Mouse (Mus musculus): ENCODE data around the gene Six6. TPM values are rescaled to one million over a fixed set of nuclear protein-coding genes. Genes with fewer than 3 reads are reported as not detected.

Gene Six6
- total and polyA plus RNA-seq, 3 experiments = 0.16 TPM; not detected in 2

DNA sequence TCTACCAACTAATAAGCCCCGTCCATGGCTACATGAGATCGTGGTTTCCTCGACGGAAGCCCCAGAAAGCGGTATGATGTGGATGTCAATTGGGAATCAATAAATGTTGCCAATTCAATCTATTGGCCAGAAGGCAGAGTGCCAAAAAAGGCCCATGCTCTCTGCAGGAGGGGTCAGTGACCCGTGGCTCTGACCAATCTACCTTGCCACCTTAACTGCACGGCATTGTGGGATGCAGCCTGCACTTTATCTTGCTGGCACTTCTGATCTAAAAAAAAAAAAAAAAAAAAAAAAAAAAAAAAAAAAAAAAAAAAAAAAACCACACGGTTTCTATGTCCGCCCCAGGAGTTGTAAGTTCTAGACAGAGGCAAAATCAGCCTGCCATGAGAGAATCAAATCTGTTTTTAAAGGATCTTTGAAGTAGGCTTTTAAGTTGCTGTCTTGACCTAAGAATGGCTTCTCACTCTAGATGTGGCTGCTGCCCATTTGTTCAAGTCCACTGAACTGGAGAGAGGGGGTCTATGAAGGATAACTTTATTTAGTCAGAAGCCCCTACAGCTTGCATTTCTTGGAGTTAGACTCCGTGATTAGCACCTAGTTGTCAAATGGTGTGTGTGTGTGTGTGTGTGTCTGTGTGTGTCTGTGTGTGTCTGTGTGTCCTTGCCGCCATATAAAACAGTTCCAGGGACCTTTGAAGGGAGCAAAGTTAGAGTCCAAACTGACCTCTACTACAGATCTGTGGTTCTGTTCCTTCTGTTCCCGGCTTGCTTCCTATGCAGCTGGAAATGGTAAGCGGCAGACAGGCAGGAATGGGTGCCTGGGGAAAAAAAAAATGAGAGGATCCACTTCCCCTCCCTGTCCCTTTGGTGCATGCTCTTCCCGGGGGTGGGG, 847 bp upstream of the Six6 start:
- Histone ChIP-seq H3K9me3 (replicated peaks) (no peaks in the 10 kb centered on the region), H3K27me3 (ENCODE audit: insufficient read depth, low read length) (peaks cover 16% of the 10 kb centered on the region), H3K4me1 (ENCODE audit: insufficient read depth, low read depth, low read length) (no peaks in the 10 kb centered on the region), H3K36me3 (replicated peaks) (no peaks in the 10 kb centered on the region), H3K4me3 (ENCODE audit: low read depth, low read length) (no peak overlapping the region)
- no peak for DNase-seq (ENCODE audit: low spot score)
- no peak for ATAC-seq (ENCODE audit: extremely low read depth, insufficient number of reproducible peaks, low FRiP score, poor library complexity, severe bottlenecking)
- no peak for TF ChIP-seq GATA1 (IDR thresholded peaks at IDR 0.05; ENCODE audit: borderline replicate concordance, low read length)
- TF ChIP-seq CTCF (IDR thresholded peaks at IDR 0.05; ENCODE audit: low read depth, low read length) = no peak
- TF ChIP-seq TAL1 (conservative IDR thresholded peaks at IDR 0.05; ENCODE audit: low read depth, low read length) = no peak
- TF ChIP-seq GATA2 (IDR thresholded peaks at IDR 0.05; ENCODE audit: borderline replicate concordance, low read depth, low read length) = no peak
- TF ChIP-seq POLR2AphosphoS5 (IDR thresholded peaks at IDR 0.05; ENCODE audit: insufficient replicate concordance, low read depth, low read length) = no peak

DNA sequence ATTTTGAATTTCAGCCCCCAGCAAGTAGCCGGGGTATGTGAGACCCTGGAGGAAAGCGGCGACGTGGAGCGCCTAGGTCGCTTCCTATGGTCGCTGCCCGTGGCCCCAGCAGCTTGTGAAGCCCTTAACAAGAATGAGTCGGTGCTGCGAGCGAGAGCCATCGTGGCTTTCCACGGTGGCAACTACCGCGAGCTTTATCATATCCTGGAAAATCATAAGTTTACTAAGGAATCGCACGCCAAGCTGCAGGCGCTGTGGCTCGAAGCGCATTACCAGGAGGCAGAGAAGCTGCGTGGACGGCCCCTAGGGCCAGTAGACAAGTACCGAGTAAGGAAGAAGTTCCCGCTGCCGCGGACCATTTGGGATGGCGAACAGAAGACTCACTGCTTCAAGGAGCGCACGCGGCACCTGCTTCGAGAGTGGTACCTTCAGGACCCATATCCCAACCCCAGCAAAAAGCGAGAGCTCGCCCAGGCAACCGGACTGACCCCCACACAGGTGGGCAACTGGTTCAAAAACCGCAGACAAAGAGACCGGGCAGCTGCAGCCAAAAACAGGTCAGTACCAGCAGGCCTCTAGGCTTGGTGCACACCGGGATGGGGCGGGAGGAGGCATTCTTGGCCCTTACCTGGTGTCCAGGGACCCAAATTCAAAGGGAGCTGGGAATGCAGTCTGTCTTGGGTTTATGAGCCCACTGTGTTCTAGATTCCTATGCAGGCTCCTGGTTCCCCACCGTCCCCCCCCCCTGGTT, 554 bp downstream of the Six6 start, which contains the start of gene 4930447C04Rik:
4930447C04Rik (minus strand) TSS at position 704 of the 751 bp plus-strand sequence.
- Histone ChIP-seq H3K27me3 (ENCODE audit: insufficient read depth, low read length) (peaks cover 16% of the 10 kb centered on the region), H3K9me3 (replicated peaks) (no peaks in the 10 kb centered on the region), H3K4me1 (ENCODE audit: insufficient read depth, low read depth, low read length) (no peaks in the 10 kb centered on the region), H3K4me3 (ENCODE audit: low read depth, low read length) (no peak within 1 kb of the TSS), H3K36me3 (replicated peaks) (no peaks in the 10 kb centered on the region)
- TF ChIP-seq POLR2AphosphoS5 (IDR thresholded peaks at IDR 0.05; ENCODE audit: insufficient replicate concordance, low read depth, low read length) (no peak), TAL1 (conservative IDR thresholded peaks at IDR 0.05; ENCODE audit: low read depth, low read length) (no peak), GATA1 (IDR thresholded peaks at IDR 0.05; ENCODE audit: borderline replicate concordance, low read length) (no peak), CTCF (IDR thresholded peaks at IDR 0.05; ENCODE audit: low read depth, low read length) (no peak), GATA2 (IDR thresholded peaks at IDR 0.05; ENCODE audit: borderline replicate concordance, low read depth, low read length) (no peak)
- DNase-seq (ENCODE audit: low spot score) = no peak
- ATAC-seq (ENCODE audit: extremely low read depth, insufficient number of reproducible peaks, low FRiP score, poor library complexity, severe bottlenecking) = no peak

DNA sequence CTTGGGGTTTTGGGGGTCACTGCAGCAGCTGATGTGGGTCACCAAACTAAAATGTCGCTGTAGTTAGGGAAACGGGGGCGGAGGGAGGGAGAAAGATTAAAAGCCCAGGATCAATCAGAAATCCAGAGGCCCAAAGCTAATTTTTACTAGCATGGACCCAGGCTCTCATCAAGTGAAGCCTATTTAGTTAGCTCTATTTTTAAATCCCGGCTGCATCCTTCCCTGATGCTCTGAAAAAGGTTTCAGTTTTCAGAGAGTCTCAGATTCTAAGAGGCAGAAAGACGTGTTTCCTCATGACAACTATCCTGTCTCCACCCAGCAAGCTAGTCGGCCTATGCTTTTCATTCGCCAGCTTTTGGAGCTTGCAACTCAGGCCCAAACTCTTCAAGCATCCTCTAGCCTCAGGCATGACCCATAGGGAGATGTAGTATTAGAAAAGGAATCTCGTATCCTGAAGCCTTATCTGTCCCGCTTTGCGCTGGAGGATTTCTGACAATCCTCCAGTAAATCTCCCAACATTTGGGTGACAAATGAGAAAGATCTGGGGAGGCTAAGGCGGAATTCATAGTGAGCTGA, 1.2 kb downstream of the Six6 start:
- no peaks in the 10 kb centered on the region for H3K36me3 ChIP-seq (replicated peaks)
- no peaks in the 10 kb centered on the region for H3K9me3 ChIP-seq (replicated peaks)
- no peaks in the 10 kb centered on the region for H3K4me1 ChIP-seq (ENCODE audit: insufficient read depth, low read depth, low read length)
- TF ChIP-seq CTCF (IDR thresholded peaks at IDR 0.05; ENCODE audit: low read depth, low read length) (no peak), GATA2 (IDR thresholded peaks at IDR 0.05; ENCODE audit: borderline replicate concordance, low read depth, low read length) (no peak), TAL1 (conservative IDR thresholded peaks at IDR 0.05; ENCODE audit: low read depth, low read length) (no peak), GATA1 (IDR thresholded peaks at IDR 0.05; ENCODE audit: borderline replicate concordance, low read length) (no peak), POLR2AphosphoS5 (IDR thresholded peaks at IDR 0.05; ENCODE audit: insufficient replicate concordance, low read depth, low read length) (no peak)
- no peak overlapping the region for H3K4me3 ChIP-seq (ENCODE audit: low read depth, low read length)
- peaks cover 21% of the 10 kb centered on the region for H3K27me3 ChIP-seq (ENCODE audit: insufficient read depth, low read length)
- ATAC-seq (ENCODE audit: extremely low read depth, insufficient number of reproducible peaks, low FRiP score, poor library complexity, severe bottlenecking) (no peak), DNase-seq (ENCODE audit: low spot score) (no peak)

DNA sequence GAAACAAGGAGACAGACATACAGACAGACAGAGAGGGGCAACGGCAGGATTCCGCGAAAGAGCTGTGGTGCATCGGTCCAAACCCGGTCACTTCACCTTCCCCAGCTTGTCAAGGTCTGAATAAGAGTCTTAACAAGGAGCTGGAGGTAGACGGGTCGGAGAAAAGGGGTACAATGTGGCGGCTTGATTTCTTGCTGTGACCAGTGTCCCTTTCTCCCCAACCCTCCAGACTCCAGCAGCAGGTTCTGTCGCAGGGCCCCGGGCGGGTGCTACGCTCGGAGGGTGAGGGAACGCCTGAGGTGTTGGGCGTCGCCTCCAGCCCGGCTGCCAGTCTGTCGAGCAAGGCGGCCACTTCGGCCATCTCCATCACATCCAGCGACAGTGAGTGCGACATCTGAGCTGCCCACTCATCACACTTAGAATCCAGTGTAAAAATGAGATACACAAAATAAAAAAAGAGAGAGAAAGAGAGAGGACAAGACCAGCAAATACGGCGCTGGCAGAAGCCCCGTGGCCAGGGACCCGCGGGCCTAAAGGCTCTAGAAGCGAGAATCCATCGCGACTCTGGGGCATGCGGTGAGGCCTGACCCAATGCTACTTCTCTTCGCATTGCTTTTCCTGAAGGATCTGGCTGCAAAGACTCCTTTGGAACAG, 1.8 kb downstream of the Six6 start:
- Histone ChIP-seq H3K36me3 (replicated peaks) (no peaks in the 10 kb centered on the region), H3K27me3 (ENCODE audit: insufficient read depth, low read length) (peaks cover 23% of the 10 kb centered on the region), H3K4me3 (ENCODE audit: low read depth, low read length) (no peak overlapping the region), H3K4me1 (ENCODE audit: insufficient read depth, low read depth, low read length) (no peaks in the 10 kb centered on the region), H3K9me3 (replicated peaks) (no peaks in the 10 kb centered on the region)
- DNase-seq (ENCODE audit: low spot score) = no peak
- TF ChIP-seq GATA2 (IDR thresholded peaks at IDR 0.05; ENCODE audit: borderline replicate concordance, low read depth, low read length) (no peak), TAL1 (conservative IDR thresholded peaks at IDR 0.05; ENCODE audit: low read depth, low read length) (no peak)
- ATAC-seq (ENCODE audit: extremely low read depth, insufficient number of reproducible peaks, low FRiP score, poor library complexity, severe bottlenecking) = no peak

DNA sequence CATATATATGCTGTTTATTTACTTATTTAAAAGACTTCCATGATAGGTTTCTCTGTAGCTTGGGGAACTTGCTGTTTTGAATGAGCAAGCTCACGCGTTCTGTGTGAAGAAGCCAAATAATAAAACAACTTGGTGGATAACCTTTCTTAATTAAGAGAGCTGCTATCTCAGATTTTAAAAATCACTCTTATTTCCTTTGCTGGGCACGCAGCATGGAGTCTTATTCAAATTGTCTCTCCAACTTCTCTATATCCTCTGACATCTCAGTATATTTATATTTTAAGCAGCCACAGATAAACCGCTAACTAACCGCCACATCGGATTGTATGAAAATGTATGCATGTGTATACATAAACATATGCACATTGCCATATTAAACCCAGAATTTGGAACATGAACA, 2.5 kb downstream of the Six6 start:
- no peaks in the 10 kb centered on the region for H3K9me3 ChIP-seq (replicated peaks)
- no peaks in the 10 kb centered on the region for H3K4me1 ChIP-seq (ENCODE audit: insufficient read depth, low read depth, low read length)
- TF ChIP-seq GATA2 (IDR thresholded peaks at IDR 0.05; ENCODE audit: borderline replicate concordance, low read depth, low read length) = no peak
- no peak for TF ChIP-seq POLR2AphosphoS5 (IDR thresholded peaks at IDR 0.05; ENCODE audit: insufficient replicate concordance, low read depth, low read length)
- no peak for TF ChIP-seq TAL1 (conservative IDR thresholded peaks at IDR 0.05; ENCODE audit: low read depth, low read length)
- no peak for TF ChIP-seq GATA1 (IDR thresholded peaks at IDR 0.05; ENCODE audit: borderline replicate concordance, low read length)
- no peak for TF ChIP-seq CTCF (IDR thresholded peaks at IDR 0.05; ENCODE audit: low read depth, low read length)
- DNase-seq (ENCODE audit: low spot score) (no peak), ATAC-seq (ENCODE audit: extremely low read depth, insufficient number of reproducible peaks, low FRiP score, poor library complexity, severe bottlenecking) (no peak)
- H3K36me3 ChIP-seq (replicated peaks) = no peaks in the 10 kb centered on the region
- no peak overlapping the region for H3K4me3 ChIP-seq (ENCODE audit: low read depth, low read length)
- peaks cover 23% of the 10 kb centered on the region for H3K27me3 ChIP-seq (ENCODE audit: insufficient read depth, low read length)

Measured in G1E (cell line).